Mouse (Mus musculus) heart, embryonic 16.5 days (tissue): ENCODE data around the gene Enpp6. TPM values are rescaled to one million over a fixed set of nuclear protein-coding genes. Genes with fewer than 3 reads are reported as not detected.

Source experiments
- ATAC-seq: fragments of 200-750 bp; cut with Nextera tagmentation; replicated peaks from 2 replicates; pipeline ENCODE4 v1.8.0; 2017; ENCODE audit warnings: moderate number of reproducible peaks; ENCODE audit not compliant: insufficient read depth, low FRiP score; ENCODE audit errors: extremely low read depth
- H3K27ac ChIP-seq: fragments of 300-500 bp; sonication (generic); 2 replicates; pipeline ENCODE4 v1.5.1; 2014; ENCODE audit warnings: mild to moderate bottlenecking, low read length, control low read depth, moderate library complexity
- H3K27me3 ChIP-seq: fragments of 300-500 bp; sonication (generic); 2 replicates; pipeline ENCODE4 v1.6.1; 2014; ENCODE audit warnings: low read length, mixed read lengths; ENCODE audit not compliant: control insufficient read depth, insufficient read depth
- H3K36me3 ChIP-seq: fragments of 300-500 bp; sonication (generic); 2 replicates; pipeline ENCODE4 v1.6.1; 2014; ENCODE audit not compliant: control insufficient read depth, insufficient read depth
- H3K4me1 ChIP-seq: fragments of 300-500 bp; sonication (generic); 2 replicates; pipeline ENCODE4 v1.6.1; 2014; ENCODE audit warnings: low read length, mixed read lengths; ENCODE audit not compliant: control insufficient read depth, insufficient read depth
- H3K4me2 ChIP-seq: fragments of 300-500 bp; sonication (generic); 2 replicates; pipeline ENCODE4 v1.6.1; 2014; ENCODE audit warnings: low read depth, mild to moderate bottlenecking, control low read depth, low read length
- H3K4me3 ChIP-seq: fragments of 300-500 bp; sonication (generic); 2 replicates; pipeline ENCODE4 v1.5.1; 2014; ENCODE audit warnings: mild to moderate bottlenecking, control low read depth, low read length
- H3K9ac ChIP-seq: fragments of 300-500 bp; sonication (generic); 2 replicates; pipeline ENCODE4 v1.6.1; 2014; ENCODE audit warnings: low read length, control low read depth
- H3K9me3 ChIP-seq: fragments of 300-500 bp; sonication (generic); replicated peaks from 2 replicates; pipeline ENCODE4 v1.6.1; 2016; ENCODE audit warnings: low read length; ENCODE audit not compliant: control insufficient read depth
- WGBS: fragments of 180-500 bp; shearing (Covaris S2); extraction: QIAGEN DNeasy Blood & Tissue Kit; methylation state at CpG from one replicate; pipeline ENCODE4 v1.1.7; 2014; 5-methylcytosine and 5-hydroxymethylcytosine counted together
- polyA plus RNA-seq: library from polyadenylated mRNA; unstranded; fragments of >200 nt; fragmentation: Nextera tagmentation; extraction: Ambion mirVana; gene quantifications from 2 replicates; pipeline ENCODE4 v1.2.1, GENCODE M21; 2015

Enpp6 gene
- 3.2 and 3.5 TPM in 2 replicates for polyA plus RNA-seq

GRCm38 (mm10) chr8:46986386-46987140 lies at the start of gene Enpp6:
Enpp6 (plus strand) TSS chr8:46986887.
- H3K4me2 ChIP-seq = no peak within 1 kb of the TSS
- H3K9ac ChIP-seq = no peak within 1 kb of the TSS
- no peak within 1 kb of the TSS for H3K4me3 ChIP-seq
- no peaks in the 10 kb centered on the region for H3K36me3 ChIP-seq
- ATAC-seq = no peak
- 79% methylated on average over 8 of the region's 8 CpGs for WGBS
- H3K4me1 ChIP-seq = no peaks in the 10 kb centered on the region
- H3K27ac ChIP-seq = no peak within 1 kb of the TSS
- no peaks in the 10 kb centered on the region for H3K9me3 ChIP-seq
- no peaks in the 10 kb centered on the region for H3K27me3 ChIP-seq

DNA sequence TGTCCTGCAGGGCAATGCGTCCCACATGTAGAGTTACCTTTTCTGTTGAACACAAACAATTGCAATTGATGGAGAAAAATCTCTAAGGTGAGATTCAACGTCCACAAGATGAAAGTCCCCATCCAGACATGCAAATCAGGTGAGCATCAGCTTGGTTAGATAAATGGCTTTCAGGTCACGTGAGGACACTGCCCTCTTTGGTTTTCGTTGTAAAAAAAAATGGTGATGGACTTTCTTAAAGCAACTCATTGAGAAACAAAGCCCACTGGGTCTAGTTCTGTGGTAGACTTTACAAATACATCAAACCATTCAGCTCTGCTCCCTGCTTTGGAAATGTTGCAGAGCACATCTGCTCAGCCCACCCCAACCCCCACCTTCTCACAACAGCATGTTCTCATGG lies 48.5 kb upstream of the Enpp6 start:
- no peaks in the 10 kb centered on the region for H3K36me3 ChIP-seq
- no peak for ATAC-seq
- no peak overlapping the region for H3K9ac ChIP-seq
- no peak overlapping the region for H3K27ac ChIP-seq
- H3K9me3 ChIP-seq = no peaks in the 10 kb centered on the region; the same call in 1 of the 2 replicates
- H3K27me3 ChIP-seq = no peaks in the 10 kb centered on the region
- WGBS = 76% methylated on average over 4 of the region's 4 CpGs
- H3K4me3 ChIP-seq = no peak overlapping the region
- peaks cover 6% of the 10 kb centered on the region; the same call in 1 of the 2 replicates for H3K4me1 ChIP-seq
- H3K4me2 ChIP-seq = no peak overlapping the region

GRCm38 (mm10) chr8:46941295-46941694 lies 45.4 kb upstream of the Enpp6 start:
- no peak overlapping the region; the same call in 1 of the 2 replicates for H3K4me3 ChIP-seq
- no peaks in the 10 kb centered on the region for H3K27me3 ChIP-seq
- H3K27ac ChIP-seq = peak overlapping the region; percentile 29
- peak; percentile 89 for ATAC-seq
- H3K9ac ChIP-seq = no peak overlapping the region
- no peaks in the 10 kb centered on the region for H3K36me3 ChIP-seq
- peak overlapping the region; percentile 10 for H3K4me2 ChIP-seq
- peaks cover 3% of the 10 kb centered on the region; the same call in 1 of the 2 replicates for H3K9me3 ChIP-seq
- WGBS = 41% methylated on average over 11 of the region's 11 CpGs
- peaks cover 6% of the 10 kb centered on the region; the same call in 1 of the 2 replicates for H3K4me1 ChIP-seq

GRCm38 (mm10) chr8:46941731-46942650 lies 44.7 kb upstream of the Enpp6 start:
- WGBS = 69% methylated on average over 15 of the region's 15 CpGs
- Histone ChIP-seq H3K9ac (no peak overlapping the region), H3K9me3 (peaks cover 3% of the 10 kb centered on the region; the same call in 1 of the 2 replicates), H3K4me1 (peaks cover 6% of the 10 kb centered on the region; the same call in 1 of the 2 replicates), H3K4me2 (peak overlapping the region; percentile 10; the same call in 1 of the 2 replicates), H3K27ac (peak overlapping the region; percentile 29), H3K27me3 (no peaks in the 10 kb centered on the region), H3K4me3 (no peak overlapping the region; the same call in 1 of the 2 replicates), H3K36me3 (no peaks in the 10 kb centered on the region)
- no peak for ATAC-seq

GRCm38 (mm10) chr8:46942651-46943024 lies 44.0 kb upstream of the Enpp6 start:
- no peak overlapping the region for H3K9ac ChIP-seq
- no peaks in the 10 kb centered on the region for H3K36me3 ChIP-seq
- 88% methylated on average over 11 of the region's 11 CpGs for WGBS
- H3K4me3 ChIP-seq = no peak overlapping the region
- no peaks in the 10 kb centered on the region for H3K27me3 ChIP-seq
- H3K4me1 ChIP-seq = peaks cover 6% of the 10 kb centered on the region; the same call in 1 of the 2 replicates
- ATAC-seq = no peak
- H3K9me3 ChIP-seq = peaks cover 3% of the 10 kb centered on the region; the same call in 1 of the 2 replicates
- no peak overlapping the region for H3K4me2 ChIP-seq
- no peak overlapping the region for H3K27ac ChIP-seq

- ATAC-seq = no peak
- peaks cover 6% of the 10 kb centered on the region; the same call in 1 of the 2 replicates for H3K4me1 ChIP-seq
- WGBS = 82% methylated on average over 4 of the region's 4 CpGs
- no peak overlapping the region for H3K4me3 ChIP-seq
- no peak overlapping the region for H3K27ac ChIP-seq
- H3K36me3 ChIP-seq = no peaks in the 10 kb centered on the region
- H3K27me3 ChIP-seq = no peaks in the 10 kb centered on the region
- H3K4me2 ChIP-seq = no peak overlapping the region
- no peak overlapping the region for H3K9ac ChIP-seq
- H3K9me3 ChIP-seq = peaks cover 3% of the 10 kb centered on the region; the same call in 1 of the 2 replicates
These were observed 43.4 kb upstream of the Enpp6 start for GRCm38 (mm10) chr8:46943337-46943736.

- Histone ChIP-seq H3K36me3 (no peaks in the 10 kb centered on the region), H3K9me3 (0 out of 2 replicates have a peak, but pooled peaks cover 3% of the 10 kb centered on the region), H3K4me1 (peaks cover 2% of the 10 kb centered on the region; the same call in 1 of the 2 replicates), H3K27ac (no peak overlapping the region), H3K27me3 (no peaks in the 10 kb centered on the region), H3K4me3 (no peak overlapping the region), H3K9ac (no peak overlapping the region), H3K4me2 (no peak overlapping the region)
- no peak for ATAC-seq
- WGBS = 73% methylated on average over 5 of the region's 5 CpGs
These were observed 40.5 kb upstream of the Enpp6 start for GRCm38 (mm10) chr8:46946181-46946580.

DNA sequence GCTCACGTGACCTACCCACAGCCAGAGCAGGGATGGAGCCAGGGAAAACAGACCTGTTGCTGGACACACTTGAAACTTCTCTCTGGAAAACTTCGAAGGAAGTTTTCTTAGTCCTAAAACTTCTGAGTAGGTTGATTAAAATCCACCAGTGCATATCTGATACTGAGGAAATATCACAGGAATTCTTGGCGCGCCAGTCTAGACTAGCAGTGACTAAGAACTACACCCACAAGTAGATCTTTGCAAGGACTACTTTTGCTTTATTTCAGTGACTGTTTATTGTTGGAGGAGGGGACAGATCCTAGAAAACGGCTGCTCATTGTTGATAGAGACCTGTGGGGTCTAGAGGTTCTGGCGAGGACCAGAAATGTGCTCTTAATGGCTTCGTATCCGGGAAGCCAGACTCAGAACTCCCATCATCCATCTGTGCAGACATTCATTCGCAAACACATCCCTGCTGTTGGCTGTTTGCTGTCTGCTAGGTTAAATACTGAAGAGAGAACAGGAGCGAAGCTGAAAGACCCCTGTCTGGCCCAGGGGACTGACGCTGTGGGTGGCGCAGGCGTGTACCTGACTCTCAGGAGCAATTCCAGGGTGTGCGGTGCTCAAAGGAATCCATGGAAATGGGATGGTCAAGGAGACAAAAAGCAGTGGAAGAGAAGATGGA lies 38.5 kb upstream of the Enpp6 start:
- H3K27me3 ChIP-seq = no peaks in the 10 kb centered on the region
- ATAC-seq = no peak
- no peak overlapping the region for H3K4me2 ChIP-seq
- 75% methylated on average over 14 of the region's 14 CpGs for WGBS
- H3K4me1 ChIP-seq = no peaks in the 10 kb centered on the region
- no peak overlapping the region for H3K27ac ChIP-seq
- H3K9ac ChIP-seq = no peak overlapping the region
- no peak overlapping the region for H3K4me3 ChIP-seq
- no peaks in the 10 kb centered on the region for H3K36me3 ChIP-seq
- 0 out of 2 replicates have a peak, but pooled peaks cover 3% of the 10 kb centered on the region for H3K9me3 ChIP-seq
